Mouse (Mus musculus): ENCODE measurements around the gene Cdh10. TPM values are rescaled to one million over a fixed set of nuclear protein-coding genes. Genes with fewer than 3 reads are reported as not detected.

Cdh10 gene
- polyA plus RNA-seq, 1 experiment from 2014 or later = 23.8 TPM

GRCm38 (mm10) chr15:18993512-18993911 lies 174.8 kb downstream of the Cdh10 start:
- Histone ChIP-seq H3K9ac (no peak overlapping the region), H3K4me3 (no peak overlapping the region), H3K27me3 (replicated peaks) (no peaks in the 10 kb centered on the region), H3K4me1 (no peaks in the 10 kb centered on the region), H3K4me2 (no peak overlapping the region), H3K27ac (no peak overlapping the region), H3K36me3 (replicated peaks) (no peaks in the 10 kb centered on the region), H3K9me3 (no peaks in the 10 kb centered on the region)
- no peak for ATAC-seq (replicated peaks)

DNA sequence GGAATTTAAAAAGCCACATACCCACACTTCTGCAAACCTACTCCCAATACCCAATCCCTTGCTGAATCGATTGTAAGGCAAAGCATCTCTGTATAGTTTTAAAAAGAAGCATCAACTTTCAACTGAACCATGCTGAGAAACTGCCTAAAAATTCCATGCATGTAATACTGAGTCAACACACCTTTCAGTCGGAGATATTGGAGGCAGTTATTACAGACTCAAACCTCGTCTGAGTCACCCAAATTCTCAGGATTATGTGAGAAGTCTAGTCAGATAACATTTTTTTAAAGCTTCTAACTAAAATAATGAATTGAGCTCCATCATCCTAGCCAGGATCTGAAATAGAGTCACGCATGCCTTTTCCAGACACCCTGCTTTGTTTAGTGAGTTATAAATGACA lies 175.5 kb downstream of the Cdh10 start:
- ATAC-seq (replicated peaks) = no peak
- Histone ChIP-seq H3K27ac (no peak overlapping the region), H3K4me3 (no peak overlapping the region), H3K4me2 (no peak overlapping the region), H3K36me3 (replicated peaks) (no peaks in the 10 kb centered on the region), H3K27me3 (replicated peaks) (no peaks in the 10 kb centered on the region), H3K9ac (no peak overlapping the region), H3K4me1 (no peaks in the 10 kb centered on the region), H3K9me3 (no peaks in the 10 kb centered on the region)
- 69% methylated on average over 4 of the region's 4 CpGs for WGBS

DNA sequence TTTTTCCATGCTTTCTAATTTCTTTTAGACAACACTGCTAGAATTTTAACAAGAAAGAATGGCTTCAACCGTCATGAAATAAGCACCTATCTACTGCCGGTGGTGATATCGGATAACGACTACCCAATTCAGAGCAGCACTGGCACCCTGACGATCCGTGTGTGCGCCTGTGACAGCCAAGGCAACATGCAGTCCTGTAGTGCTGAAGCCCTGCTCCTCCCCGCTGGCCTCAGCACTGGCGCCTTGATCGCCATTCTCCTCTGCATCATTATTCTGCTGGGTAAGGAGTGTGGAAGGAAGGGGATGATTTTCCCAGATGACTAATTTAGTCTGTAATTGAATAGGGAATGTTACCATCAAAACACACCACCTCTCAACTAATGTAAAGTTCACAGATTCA lies 192.1 kb downstream of the Cdh10 start:
- no peak overlapping the region for H3K4me3 ChIP-seq
- H3K27me3 ChIP-seq (replicated peaks) = no peaks in the 10 kb centered on the region
- H3K4me2 ChIP-seq = no peak overlapping the region
- ATAC-seq (replicated peaks) = no peak
- WGBS = 71% methylated on average over 10 of the region's 10 CpGs
- 0 out of 2 replicates have a peak, but pooled peaks cover 4% of the 10 kb centered on the region for H3K36me3 ChIP-seq (replicated peaks)
- no peaks in the 10 kb centered on the region for H3K9me3 ChIP-seq
- H3K4me1 ChIP-seq = no peaks in the 10 kb centered on the region
- H3K9ac ChIP-seq = no peak overlapping the region
- H3K27ac ChIP-seq = no peak overlapping the region

DNA sequence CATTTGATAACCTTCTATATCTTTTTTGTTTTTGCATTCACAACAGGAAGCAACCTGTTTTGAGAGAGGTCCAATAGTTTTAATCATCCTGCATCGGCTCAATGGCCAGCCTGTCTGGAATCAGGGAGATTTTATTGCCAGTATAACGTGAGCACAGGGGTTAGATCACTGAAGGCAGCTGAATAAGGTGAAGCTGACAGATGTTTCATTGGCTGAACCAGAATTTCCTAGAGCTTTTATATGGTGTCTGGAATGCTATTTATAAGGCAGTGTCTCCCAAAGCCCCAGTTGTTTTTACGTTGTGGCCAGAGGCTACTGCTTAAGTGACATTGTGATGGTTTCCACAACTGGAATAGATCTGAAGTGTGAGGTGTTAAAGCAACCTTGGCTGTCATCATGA lies 214.2 kb downstream of the Cdh10 start:
- H3K27me3 ChIP-seq (replicated peaks) = no peaks in the 10 kb centered on the region
- no peaks in the 10 kb centered on the region for H3K9me3 ChIP-seq
- H3K4me1 ChIP-seq = no peaks in the 10 kb centered on the region
- H3K36me3 ChIP-seq (replicated peaks) = no peaks in the 10 kb centered on the region
- H3K4me3 ChIP-seq = no peak overlapping the region
- H3K4me2 ChIP-seq = no peak overlapping the region
- H3K27ac ChIP-seq = no peak overlapping the region
- H3K9ac ChIP-seq = no peak overlapping the region
- no peak for ATAC-seq (replicated peaks)
- 78% methylated on average over 3 of the region's 3 CpGs for WGBS

DNA sequence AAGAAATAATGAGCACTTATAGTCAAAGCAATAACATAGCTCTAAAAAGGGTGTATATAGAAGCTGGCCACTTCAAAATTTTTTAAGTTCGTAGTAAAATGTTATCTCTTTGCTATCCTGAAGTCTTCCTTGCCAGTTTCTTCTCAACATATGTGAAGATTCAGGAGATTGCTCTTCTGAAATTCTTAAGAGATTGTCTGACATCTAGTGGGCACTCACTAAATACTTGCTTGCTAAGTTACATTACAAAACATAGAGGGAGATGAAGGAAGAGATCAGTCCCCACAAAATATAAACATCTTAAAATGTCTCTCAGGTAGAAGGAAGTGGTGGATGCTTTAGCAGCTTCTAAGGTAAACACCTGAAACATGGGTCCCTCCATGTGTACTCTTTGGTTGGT lies 221.3 kb downstream of the Cdh10 start:
- no peak overlapping the region for H3K9ac ChIP-seq
- 74% methylated on average over 1 of the region's 1 CpGs for WGBS
- no peaks in the 10 kb centered on the region for H3K4me1 ChIP-seq
- H3K36me3 ChIP-seq (replicated peaks) = no peaks in the 10 kb centered on the region
- no peak overlapping the region for H3K4me2 ChIP-seq
- H3K9me3 ChIP-seq = no peaks in the 10 kb centered on the region
- H3K4me3 ChIP-seq = no peak overlapping the region
- no peaks in the 10 kb centered on the region for H3K27me3 ChIP-seq (replicated peaks)
- no peak for ATAC-seq (replicated peaks)
- no peak overlapping the region for H3K27ac ChIP-seq
